Mouse (Mus musculus) C3H10T1/2 (cell line): ENCODE results near the gene Stfa3. TPM values are rescaled to one million over a fixed set of nuclear protein-coding genes. Genes with fewer than 3 reads are reported as not detected.

Experiments
- polyA plus RNA-seq, 2 experiments: library from polyadenylated mRNA; unstranded; fragments of >200 nt; fragmentation: generic; extraction: Trizol; gene quantifications; one replicate each; pipeline ENCODE4 v1.2.1; 2012; ENCODE audit warnings: missing spikeins in 2 of 2

Stfa3 gene
- not detected for polyA plus RNA-seq

DNA sequence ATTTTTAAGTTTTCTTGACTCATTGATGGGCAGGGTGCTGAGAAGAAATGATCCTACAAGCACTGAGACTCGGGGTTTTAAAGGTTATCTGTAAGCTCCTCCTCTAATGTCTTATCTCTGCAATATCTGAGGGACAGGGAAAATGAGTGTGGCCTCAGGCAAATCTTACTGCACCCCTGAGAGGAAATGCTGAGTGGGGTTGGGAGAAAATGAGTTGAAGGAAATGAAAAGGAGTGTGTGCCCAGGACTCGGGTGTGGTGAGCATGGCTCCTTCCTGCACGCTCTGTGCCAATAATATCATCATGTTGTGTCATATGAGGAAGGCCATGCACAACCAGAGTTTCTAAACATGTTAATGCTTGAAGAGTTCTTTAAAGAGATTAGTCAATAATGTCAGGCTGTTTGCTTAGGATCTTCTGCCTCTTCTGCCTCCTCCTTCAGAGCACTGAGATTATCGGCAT, at the start of gene Stfa3:
Gene Stfa3, minus strand, starts transcription at position 51 of the 461 bp plus-strand sequence.

DNA sequence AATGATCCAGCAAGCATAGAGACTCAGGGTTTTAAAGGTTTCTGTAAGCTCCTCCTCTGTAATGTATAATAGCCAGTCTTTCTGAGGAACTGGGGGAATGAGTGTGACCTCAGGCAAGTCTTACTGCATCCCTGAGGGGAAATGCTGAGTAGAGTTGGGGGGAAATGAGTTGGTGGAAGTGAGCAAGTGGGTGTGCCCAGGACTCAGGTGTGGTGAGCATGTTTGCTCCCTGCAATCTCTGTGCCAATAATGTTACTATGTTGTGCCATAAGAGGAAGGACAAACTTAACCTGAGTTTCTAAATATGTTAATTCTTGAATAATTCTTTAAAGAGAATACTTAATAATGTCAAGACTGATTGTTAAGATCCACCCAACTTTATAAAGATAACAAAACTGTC, 46.8 kb downstream of the Stfa3 start, which contains the start of gene Stfa2:
Gene Stfa2, minus strand, starts transcription at position 101 of the 400 bp plus-strand sequence.

Other genes starting within 250 kb of the Stfa3 start
- gene Gm5416, start 245.0 kb downstream of the Stfa3 start, polyA plus RNA-seq: not detected
- gene 2010005H15Rik, start 233.9 kb downstream of the Stfa3 start, polyA plus RNA-seq: under 1 TPM in 1 of 2 experiments, not detected in 1; 0.92 TPM
- not detected for gene Stfa1, start 178.4 kb downstream of the Stfa3 start, polyA plus RNA-seq
- gene BC117090, start 121.1 kb downstream of the Stfa3 start, polyA plus RNA-seq: not detected
- gene BC100530, start 87.6 kb downstream of the Stfa3 start, polyA plus RNA-seq: not detected
- not detected for gene Stfa2, start 46.9 kb downstream of the Stfa3 start, polyA plus RNA-seq
- gene Casr, start 106.7 kb upstream of the Stfa3 start, polyA plus RNA-seq: not detected
- not detected for gene Cd86, start 210.7 kb upstream of the Stfa3 start, polyA plus RNA-seq
- not detected for gene Ildr1, start 238.6 kb upstream of the Stfa3 start, polyA plus RNA-seq